Mouse (Mus musculus) right cerebral cortex, adult 2 months (tissue): ENCODE measurements around the gene Bcl2l2.

Experiments
- DNase-seq, 2 experiments: peaks; one replicate each; pipeline ENCODE4 v3.0.0; 2021 to 2022; ENCODE audit warnings: low spot score in 2 of 2

Bcl2l2 gene

DNA sequence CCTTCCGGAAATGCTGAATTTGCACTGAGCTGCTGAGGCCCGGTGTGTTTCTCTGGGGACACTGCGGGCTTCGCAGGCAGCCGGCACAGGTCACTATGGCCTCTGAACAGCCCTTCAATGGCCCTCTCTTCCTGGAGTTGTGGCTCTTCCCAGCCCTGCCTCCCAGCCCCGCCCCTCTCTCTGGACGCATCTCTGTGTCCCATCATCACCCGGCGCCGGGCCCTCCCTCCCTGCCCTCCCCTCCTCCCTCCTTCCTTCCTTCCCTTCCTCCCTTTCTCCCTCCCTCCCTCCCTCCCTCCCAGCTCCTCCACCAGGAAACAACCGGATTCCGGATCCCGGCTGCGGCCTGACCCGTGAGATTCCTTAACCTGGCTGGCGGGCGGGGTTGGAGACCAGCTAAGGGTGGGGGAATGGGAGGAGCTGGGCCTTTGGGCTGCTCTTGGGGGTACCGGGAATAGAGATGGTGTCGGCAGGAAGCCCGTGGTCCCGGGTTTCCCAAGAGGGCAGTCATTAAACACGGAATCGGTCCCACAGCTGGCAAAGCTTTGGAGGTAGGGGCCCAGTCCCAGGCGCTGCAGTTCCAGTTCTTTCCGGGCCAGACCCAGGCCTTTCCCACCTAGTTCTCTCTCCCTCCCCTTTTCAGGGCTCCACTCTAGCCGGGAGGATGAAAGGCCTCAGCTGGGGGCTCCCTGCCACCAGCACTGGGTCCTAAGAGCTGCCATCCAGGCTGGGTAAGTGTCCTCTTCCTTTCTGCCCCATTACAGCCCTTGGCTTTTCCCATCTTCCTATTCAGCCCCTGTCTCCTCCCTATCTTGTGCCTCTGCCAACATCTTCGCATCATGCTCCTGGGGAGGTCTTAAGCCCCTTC lies at the start of gene Bcl2l2, which contains the start of gene Gm20521:
TSS of gene Bcl2l2 (plus strand) at position 224 of the 868 bp plus-strand sequence.
TSS of gene Gm20521 (plus strand) at position 288 of the 868 bp plus-strand sequence.
- peak; percentile 64 to 74 for DNase-seq

DNA sequence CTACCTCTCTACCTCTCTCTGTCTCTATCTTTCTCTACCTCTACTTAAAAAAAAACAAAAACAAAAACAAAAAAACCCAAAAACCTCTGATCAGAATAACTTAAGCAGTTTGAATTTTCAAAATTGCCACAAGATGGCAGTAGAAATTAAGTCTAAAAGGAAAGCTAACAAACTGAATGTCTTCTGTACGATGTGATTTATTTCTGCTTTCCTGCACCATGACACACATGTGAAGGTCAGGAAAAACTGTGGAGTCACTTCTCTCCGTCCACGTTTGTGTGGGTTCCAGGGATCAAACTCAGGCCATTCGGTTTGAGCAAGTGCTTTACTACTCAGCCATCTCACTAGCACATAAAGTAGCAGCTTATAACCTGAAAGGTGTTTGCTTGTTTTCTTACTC lies 39.7 kb upstream of the Bcl2l2 start:
- peak in 1 of 2 experiments; percentile 22 for DNase-seq

DNA sequence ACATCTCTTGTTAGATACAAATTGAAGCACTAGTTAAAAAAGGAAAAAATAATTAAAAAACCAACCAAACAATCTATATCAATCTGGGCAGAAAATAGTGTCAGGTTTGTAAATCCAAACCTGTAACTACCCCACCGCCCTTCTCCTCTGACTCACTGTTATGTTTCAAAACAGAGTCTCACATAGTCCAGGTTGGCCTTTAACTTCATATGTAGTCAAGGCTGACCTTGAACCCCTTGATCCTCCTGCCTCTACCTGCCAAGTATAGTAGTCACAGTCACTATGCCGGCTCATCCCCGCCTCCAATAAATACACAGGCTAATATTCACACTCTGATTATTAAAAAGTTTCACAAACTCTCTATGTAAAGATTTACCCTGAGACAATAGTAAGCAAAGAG lies 27.5 kb upstream of the Bcl2l2 start:
- no peak for DNase-seq

DNA sequence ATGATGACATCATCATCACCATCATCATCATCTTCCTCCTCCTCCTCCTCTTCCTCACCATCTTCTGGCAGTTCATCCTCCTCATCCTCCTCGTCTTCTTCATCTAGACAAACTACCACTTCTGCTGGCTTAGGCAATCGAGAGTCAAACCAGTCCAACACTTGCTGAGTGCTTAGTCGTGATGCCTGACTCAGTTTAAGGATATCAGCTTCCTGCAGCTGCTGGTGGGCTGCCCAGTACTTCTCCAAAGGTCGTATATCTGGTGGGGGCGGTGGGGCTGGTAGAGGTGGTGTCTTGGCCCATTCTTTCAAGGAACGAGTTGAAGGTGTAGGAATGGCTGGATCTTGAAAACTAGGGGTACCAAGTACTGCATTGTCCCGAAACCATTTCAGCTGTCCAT lies 26.5 kb upstream of the Bcl2l2 start:
- DNase-seq = no peak

DNA sequence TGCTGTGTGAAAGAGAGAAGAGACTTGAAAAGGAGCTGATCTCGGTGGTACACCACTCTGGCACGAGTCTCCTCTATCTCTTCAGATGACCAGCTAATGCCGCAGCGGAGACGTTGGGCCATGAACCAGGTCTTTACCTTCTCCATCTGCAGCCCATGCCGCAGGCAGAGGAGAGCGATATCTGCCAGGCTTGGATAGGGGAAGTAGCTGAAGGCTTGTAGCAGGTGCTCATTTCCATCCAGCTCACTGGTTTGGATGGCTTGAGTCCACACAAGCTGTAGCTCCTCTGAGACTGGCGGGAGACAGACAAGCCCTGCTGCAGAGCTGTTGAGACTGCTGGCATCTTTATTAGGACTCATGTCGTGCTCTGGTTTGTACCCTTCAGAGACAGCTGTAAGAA lies 25.3 kb upstream of the Bcl2l2 start:
- no peak for DNase-seq

DNA sequence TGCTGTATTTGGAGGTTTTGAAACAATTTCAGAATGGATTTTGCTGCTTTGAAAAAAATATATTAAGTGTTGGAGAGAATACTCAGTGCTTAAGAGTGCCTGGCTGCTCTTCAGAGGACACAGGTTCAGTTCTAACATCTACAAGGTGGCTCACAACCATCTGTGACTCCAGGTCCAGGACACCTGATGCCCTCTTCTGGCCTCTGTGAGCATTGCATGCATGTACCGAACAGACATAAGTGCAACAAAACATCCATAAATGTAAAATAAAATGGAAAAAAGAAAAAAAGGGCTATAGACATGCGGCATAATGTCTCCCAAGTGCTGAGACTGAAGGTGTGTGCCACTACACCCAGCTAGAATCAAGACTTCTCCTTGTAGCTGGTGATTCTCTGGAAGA lies 22.7 kb upstream of the Bcl2l2 start:
- peak; percentile 75 to 84 for DNase-seq

DNA sequence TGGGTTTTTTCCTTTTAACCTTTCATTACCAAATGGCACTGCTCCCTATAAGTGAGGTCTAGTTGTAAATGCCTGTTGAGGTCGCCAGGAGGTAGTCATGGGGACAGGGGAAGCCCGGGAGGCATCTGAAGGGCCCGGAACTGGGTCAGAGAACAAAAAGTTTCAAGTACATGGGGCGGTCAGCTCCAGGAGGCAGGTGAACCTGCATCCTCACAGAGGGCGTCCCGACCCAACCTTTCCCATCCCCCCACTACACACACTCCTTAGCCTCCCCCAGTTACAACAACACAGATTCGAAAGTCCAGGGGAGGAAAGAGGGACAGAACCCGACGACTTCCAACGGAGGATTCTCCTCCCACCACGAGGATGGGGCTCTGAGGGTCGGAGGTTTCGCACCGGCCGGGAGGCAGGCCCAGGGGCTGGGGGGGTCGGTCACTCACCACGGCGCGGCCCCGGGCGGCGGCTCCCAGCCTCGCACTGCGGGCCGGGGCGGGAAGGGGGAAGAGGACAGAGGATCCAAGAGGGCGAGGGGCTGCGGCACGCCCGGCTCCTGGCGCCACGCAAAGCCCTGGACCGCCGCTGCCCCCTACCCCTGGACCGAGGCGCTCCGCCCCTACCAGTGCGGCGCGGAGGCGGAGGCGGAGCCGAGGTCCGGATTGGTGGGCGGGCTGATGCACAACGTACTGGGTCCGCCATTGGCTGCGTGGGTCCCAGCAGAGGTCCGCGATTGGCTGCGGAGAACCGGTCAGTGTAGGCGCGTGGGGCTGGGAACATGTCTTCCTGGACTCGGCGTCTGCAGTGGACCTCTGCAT lies 19.5 kb upstream of the Bcl2l2 start:
- DNase-seq = peak; percentile 95 to 96

DNA sequence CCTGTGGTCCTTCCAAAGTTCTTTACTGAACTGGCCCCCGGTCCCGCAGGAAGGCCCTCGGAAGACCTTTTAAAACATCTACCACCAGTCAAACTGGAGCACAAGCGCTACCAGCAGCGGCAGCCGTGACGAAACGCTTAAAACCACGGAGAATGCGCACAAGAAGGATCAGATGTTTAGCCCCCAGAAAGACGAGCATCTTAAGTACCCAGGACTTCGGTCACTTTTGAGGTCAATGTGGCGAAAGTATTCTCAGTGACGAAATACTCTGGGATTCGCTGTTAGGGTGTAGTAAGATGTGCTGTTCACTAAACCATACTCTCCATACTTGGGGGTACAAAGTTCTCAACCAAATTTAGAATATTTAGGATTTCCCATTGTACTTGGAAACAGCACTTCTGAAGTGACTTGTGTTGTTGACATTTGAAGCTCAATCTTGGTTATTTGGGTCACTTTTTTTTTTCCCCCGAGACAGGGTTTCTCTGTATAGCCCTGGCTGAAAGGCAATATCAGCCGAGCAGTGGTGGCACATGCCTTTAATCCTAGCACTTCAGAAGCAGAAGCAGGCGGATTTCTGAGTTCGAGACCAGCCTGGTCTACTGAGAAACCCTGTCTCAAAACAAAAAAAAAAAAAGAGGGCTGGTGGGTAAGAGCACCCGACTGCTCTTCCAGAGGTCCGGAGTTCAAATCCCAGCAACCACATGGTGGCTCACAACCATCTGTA lies 18.7 kb upstream of the Bcl2l2 start:
- no peak for DNase-seq

DNA sequence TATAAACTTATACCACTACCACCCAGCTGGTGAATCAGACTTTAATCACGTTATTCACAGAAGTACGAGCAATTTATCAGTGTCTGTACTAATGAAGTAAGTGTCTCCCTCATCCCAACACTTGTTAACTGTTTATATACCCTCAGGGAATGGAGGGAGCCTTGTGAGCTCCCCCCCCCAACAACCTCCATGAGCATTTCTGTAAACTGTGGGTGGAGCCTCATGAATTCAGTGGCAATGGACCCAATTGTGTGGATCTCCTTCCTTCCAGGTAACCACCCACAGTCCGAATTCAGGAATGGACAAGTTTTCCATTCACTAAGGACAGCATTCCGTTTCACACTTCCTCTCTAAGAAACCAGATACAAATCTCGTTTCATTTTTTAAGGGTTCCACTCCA lies 17.6 kb upstream of the Bcl2l2 start:
- no peak for DNase-seq

DNA sequence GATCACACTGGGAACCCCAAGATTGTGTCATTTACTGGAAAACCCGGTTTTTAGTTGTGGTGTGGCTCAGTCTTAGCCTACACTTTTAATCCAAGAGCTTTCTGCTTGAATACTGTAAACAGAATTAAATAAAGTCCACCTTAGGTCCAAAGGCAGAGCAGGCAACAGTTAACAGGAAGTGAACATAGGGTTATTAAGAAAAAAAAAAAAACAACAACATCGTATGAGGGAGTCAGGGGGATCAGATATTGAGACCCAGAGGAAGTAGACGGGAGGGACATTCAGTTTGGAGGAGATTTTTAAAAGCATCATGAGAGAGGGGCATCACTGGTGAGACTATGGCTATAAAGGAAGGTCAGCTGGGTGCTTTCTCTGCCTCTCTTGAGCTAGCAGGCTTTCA lies 16.9 kb upstream of the Bcl2l2 start:
- no peak for DNase-seq

DNA sequence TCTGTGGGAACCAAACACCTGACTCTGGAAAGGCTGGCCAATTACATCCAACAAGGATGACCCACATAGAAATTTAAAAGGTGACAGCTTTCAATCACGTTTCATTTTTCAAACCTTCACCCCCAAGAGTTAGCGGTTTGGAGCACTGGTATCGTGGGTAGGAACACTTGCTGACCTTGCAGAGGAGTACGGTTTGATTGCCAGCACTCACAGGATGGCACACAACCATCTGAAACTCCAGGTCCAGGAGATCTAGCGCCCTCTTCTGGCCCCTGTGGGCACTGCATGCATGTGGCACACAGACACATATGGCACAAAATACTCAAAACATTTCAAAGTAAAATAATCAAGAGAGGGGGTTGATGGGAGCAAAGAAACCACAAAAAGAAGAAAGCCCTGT lies 16.2 kb upstream of the Bcl2l2 start:
- no peak for DNase-seq

DNA sequence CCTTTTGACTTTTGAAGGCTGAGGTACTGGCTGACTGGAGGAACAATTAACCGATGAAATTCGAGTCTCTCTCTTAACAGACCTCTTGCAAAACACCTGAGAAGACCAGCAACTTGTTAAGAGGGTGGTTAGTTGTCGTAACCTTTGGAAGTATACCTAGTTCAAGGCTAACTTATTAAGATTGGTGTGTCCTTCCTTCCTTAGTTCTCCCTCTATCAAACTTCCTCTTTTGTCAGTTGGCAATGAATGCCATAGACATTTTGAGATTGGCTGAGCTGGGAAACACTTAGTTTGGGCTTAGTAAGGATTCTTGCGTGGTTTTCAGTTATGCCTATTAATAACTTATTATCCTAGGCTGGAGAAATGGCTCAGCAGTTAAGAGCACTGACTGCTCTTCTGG lies 15.2 kb upstream of the Bcl2l2 start:
- DNase-seq = no peak

DNA sequence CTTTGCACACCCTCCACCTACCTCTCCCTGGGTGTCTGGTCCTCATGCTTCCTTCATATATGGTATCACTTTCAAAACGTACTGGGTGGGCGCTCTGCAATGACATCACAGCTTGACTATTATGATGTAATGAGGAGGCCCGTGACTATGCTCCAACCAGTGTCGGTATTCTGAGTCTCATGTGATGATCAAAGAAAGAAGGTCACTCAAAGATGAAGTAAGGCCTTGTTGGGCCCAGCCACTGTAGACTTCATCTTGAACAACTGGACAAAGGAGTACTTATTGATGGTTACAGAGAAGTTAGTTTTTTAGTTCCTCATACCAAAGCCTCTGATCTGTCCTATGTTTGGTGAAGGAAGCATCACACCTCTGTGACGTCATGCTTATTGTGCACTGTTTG lies 12.3 kb upstream of the Bcl2l2 start, which contains the start of gene Homez:
TSS of gene Homez (minus strand) at position 101 of the 400 bp plus-strand sequence.
- DNase-seq = no peak

DNA sequence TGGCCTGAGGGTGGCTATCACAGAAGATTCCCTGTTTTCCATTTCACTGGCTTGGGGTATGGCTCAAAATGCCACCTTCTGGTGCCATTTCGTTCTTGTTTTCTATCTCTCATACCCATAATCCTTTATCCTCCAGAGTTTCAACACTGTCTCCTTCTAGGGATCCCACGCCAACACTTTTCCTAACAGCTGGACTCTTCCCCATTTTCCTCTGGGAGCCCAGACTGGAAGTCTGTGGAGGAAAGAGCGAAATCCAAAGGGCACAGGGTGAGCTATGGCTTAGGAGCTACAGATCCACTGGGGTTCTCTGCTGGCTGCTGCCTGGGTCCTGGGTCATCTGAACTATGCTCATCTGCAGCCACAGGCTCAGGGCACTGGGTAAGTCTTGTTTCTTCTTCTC lies 9.0 kb upstream of the Bcl2l2 start:
- no peak for DNase-seq

DNA sequence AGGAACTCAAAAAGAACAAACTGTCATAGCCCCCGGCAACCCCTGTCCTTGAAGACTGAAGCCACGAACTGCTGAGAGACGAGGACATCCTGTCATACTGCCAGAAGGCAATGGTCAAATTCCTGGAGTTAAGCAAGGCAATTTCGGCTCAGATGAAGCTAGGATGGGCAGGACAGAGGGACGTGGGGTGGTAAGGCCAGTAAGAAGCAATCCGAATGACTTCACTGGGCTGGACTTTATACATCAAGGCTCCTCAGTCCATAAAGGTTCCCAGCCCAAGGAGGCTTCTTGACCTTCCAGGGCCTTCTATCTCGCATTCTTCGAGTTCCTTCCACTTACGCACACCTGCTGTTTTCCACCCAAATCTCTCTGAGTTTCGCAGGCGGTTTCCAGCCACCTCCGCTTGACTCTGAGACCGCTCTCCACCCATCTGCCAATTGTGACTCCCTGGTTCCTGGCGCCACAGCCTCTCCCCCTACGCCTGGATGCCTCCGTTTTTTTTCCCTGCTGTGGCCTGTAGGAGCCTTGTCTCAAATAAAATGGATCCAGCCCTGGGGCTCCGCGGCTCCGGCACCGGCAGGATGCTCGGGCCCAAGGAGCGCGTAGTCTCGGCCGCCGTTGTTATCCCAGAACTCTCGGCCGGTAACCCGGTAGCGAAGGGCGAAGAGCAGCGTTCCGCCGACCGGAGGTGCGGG lies 7.2 kb upstream of the Bcl2l2 start:
- peak in 1 of 2 experiments; percentile 63 for DNase-seq

DNA sequence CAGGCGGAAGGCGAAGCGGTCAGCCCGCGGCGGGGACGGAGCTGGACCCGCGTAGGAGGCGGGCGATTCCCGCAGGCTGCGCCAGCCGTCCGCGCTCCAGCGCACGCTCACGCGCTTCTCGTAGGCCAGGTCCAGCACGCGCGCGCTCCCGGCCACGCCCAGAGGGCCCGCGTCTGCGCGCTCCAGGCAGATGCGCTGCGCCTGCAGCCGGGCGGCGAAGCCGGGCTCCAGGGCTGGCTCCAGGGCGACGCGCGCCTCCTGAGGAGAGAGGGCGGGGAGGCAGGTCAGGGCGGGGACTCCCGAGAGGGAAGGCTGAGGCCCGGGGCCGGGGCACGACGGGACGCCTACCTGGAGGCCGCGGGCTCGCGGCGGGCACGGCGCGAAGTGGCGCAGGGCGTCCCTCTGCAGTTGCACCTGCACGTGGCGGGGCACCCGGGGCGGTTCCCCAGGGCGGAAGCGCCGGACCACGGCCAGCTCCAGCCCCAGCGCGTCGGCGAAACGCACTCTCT lies 6.6 kb upstream of the Bcl2l2 start:
- DNase-seq = peak; percentile 81 to 91

DNA sequence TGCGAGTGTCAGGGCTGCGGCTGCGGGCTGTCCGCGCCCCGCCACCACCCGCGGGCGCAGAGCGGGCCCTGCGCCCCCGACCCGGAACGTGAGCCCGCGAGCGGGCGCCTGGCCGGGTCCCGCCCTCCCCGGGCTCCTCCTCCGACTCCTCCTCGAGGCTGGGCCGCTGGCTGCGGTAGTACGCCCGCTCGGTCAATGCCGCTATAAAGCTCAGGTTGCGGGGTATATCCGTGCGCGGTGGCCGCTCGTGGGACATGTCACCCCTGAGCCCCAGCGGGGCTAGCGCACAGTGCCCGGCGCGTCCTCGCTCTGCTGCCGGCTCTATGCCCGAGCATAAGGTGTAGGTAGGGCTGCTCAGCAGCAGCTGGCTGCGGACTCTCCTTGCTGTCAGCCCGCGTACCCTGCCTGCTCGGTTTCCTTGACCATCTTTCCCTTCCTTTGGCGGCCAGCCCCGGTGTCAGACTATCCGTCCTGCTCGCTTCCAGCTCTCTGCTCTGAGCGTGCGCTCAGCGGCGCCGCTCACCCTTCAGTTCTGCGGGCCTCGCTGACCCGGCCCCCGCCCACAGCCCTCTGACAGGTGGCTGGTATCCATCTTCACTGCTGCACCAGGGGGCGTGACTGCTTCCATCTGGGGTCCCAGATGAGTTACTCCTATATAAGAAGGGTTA lies 6.0 kb upstream of the Bcl2l2 start, which contains the start of gene Ppp1r3e:
TSS of gene Ppp1r3e (minus strand) at position 503 of the 668 bp plus-strand sequence.
- DNase-seq = peak; percentile 62 to 68

DNA sequence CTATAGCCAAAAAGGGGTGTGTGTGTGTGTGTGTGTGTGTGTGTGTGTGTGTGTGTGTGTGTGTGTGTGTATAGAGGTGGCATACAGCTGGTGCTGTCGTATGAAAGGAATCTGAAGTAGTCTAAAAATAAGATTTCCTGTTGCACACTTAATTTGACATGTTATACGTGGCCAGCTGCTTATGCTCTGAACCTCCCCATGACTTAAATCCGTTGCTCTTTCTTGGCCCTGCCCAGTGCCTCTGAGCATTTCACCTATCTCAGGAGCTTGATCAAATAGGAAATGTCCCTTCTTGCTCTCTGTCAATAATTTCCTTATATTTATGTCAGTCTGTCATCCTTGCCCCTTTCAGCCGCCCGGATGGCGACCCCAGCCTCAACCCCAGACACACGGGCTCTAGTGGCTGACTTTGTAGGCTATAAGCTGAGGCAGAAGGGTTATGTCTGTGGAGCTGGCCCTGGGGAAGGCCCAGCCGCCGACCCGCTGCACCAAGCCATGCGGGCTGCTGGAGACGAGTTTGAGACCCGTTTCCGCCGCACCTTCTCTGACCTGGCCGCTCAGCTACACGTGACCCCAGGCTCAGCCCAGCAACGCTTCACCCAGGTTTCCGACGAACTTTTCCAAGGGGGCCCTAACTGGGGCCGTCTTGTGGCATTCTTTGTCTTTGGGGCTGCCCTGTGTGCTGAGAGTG lies 990 bp downstream of the Bcl2l2 start:
- no peak for DNase-seq

DNA sequence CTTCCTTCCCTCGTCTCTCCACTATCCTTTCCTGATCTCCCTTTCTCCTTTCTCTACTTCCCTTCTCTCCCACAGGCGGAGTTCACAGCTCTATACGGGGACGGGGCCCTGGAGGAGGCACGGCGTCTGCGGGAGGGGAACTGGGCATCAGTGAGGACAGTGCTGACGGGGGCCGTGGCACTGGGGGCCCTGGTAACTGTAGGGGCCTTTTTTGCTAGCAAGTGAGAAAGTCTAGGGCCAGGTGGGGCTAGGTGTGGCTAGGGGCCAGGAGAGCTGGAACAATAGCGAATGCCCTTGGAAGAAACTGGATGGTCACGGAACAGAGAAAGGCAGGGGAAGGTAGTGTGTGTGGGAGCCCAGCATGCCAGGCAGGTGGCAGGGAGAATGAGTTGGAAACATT lies 2.1 kb downstream of the Bcl2l2 start:
- DNase-seq = no peak

DNA sequence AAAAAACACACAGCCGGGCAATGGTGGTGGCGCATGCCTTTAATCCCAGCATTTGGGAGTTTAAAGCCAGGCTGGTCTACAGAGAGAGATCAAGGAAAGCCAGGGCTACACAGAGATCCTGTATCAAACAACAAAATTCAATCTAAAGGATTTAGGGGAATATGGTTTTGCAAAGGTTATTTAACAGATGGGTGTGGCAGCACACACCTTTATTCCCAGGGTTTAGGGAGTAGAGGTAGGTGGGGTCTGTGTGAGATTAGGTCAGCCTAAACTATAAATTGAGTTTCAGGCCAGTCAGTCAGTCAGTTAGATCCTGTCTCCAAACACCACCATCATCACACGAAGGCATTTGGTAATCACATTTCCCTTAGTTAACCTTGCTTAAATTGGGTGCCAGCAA lies 9.0 kb downstream of the Bcl2l2 start, which contains the start of gene Pabpn1:
TSS of gene Pabpn1 (plus strand) at position 301 of the 400 bp plus-strand sequence.
- DNase-seq = no peak
